Comparison of ENCODE assay signal across 9 mouse cellular contexts in genomic region chr9:110673107-110673752, GRCm38 (mm10). TPM values are rescaled to one million over a fixed set of nuclear protein-coding genes. Genes with fewer than 3 reads are reported as not detected.
A peak's percentile ranks its signal among the peaks of the same experiment; 100 is the strongest.
DNase-seq lines count a peak whose midpoint lies in the region; ATAC-seq and TF ChIP-seq lines count a peak whose summit lies in the region.
"Had no signal": no experiment of that assay in that cellular context is flagged by ENCODE, and none has a peak within 500 bp of the region (broad histone marks: within the 10 kb centered on the region; RNA-seq: fewer than 3 reads in every experiment).

No protein-coding gene starts in this region.

- no peak for TF ChIP-seq CTCF in E14TG2a.4 (conservative IDR thresholded peaks at IDR 0.05; ENCODE audit: low read length)

- H3K4me1 ChIP-seq in E14TG2a.4 (replicated peaks; ENCODE audit: low read depth, low read length), result peaks cover 72% of the 10 kb centered on the region
- peaks cover 48% of the 10 kb centered on the region for H3K4me1 ChIP-seq in brown adipose tissue, adult 24 weeks (ENCODE audit: control insufficient read depth, insufficient read depth, insufficient read length, low read length)
- H3K4me1 ChIP-seq in hindbrain, embryonic 13.5 days (replicated peaks), result peaks cover 29% of the 10 kb centered on the region

- H3K36me3 ChIP-seq in E14TG2a.4 (ENCODE audit: insufficient read depth, low read length), result peaks cover 27% of the 10 kb centered on the region
- no peaks in the 10 kb centered on the region for H3K36me3 ChIP-seq in hindbrain, embryonic 13.5 days

- peak; percentile 51 for DNase-seq in kidney, adult 9 months
- DNase-seq in kidney, postnatal 4 days, result no peak
- DNase-seq in thymus, postnatal 0 days (ENCODE audit: low spot score), result no peak
- no peak for DNase-seq in frontal cortex, postnatal 36 days (ENCODE audit: low spot score in 2 of 2)
- DNase-seq in retina, postnatal 1 day, result no peak
- DNase-seq: layer of hippocampus, postnatal 36 days had no signal

- WGBS in hindbrain, embryonic 13.5 days, result 51% methylated on average over 10 of the region's 10 CpGs

- no peaks in the 10 kb centered on the region for H3K9me3 ChIP-seq in E14TG2a.4 (ENCODE audit: low read length)
- no peaks in the 10 kb centered on the region for H3K9me3 ChIP-seq in hindbrain, embryonic 13.5 days

- peak overlapping the region; percentile 55 for H3K9ac ChIP-seq in hindbrain, embryonic 13.5 days

- peak overlapping the region; percentile 32; the same call in 1 of the 2 replicates for H3K4me3 ChIP-seq in E14TG2a.4 (replicated peaks; ENCODE audit: low read length)
- H3K4me3 ChIP-seq in brown adipose tissue, adult 24 weeks (ENCODE audit: insufficient read depth, low read depth, low read length), result peak overlapping the region; percentile 38
- H3K4me3 ChIP-seq in hindbrain, embryonic 13.5 days, result no peak overlapping the region

- 0 out of 2 replicates have a peak overlapping the region, but pooled peaks have one; percentile 1 for H3K4me2 ChIP-seq in hindbrain, embryonic 13.5 days

- 0 out of 2 replicates have a peak, but pooled peaks have one; percentile 24 for ATAC-seq in hindbrain, embryonic 13.5 days (ENCODE audit: low FRiP score)

- H3K27ac ChIP-seq in brown adipose tissue, adult 24 weeks (replicated peaks; ENCODE audit: low read depth, low read length), result peak overlapping the region; percentile 98
- H3K27ac ChIP-seq in hindbrain, embryonic 13.5 days, result peak overlapping the region; percentile 30; the same call in 1 of the 2 replicates

- no peaks in the 10 kb centered on the region for H3K27me3 ChIP-seq in E14TG2a.4 (ENCODE audit: insufficient read depth, low read length)
- H3K27me3 ChIP-seq in hindbrain, embryonic 13.5 days, result no peaks in the 10 kb centered on the region

RNA-seq across cellular contexts. Expression of gene Ccdc12, which starts 16.9 kb away (rescaled TPM):
- polyA plus RNA-seq in brown adipose tissue, adult 24 weeks (2012; ENCODE audit: insufficient read depth, insufficient read length, missing spikeins), result 44.7 and 46.2 TPM in 2 replicates
- polyA plus RNA-seq in hindbrain, embryonic 13.5 days (2015; fragmentation: Nextera tagmentation; extraction: Ambion mirVana), result 122 TPM in 2 replicates
- polyA plus RNA-seq in thymus, postnatal 0 days (2015; fragmentation: Nextera tagmentation; extraction: Ambion mirVana), result 210 and 226 TPM in 2 replicates

RNA-seq across cellular contexts. Expression of gene Nbeal2, which starts 19.3 kb away (rescaled TPM):
- 2.2 and 4.8 TPM in 2 replicates for polyA plus RNA-seq in brown adipose tissue, adult 24 weeks (2012; ENCODE audit: insufficient read depth, insufficient read length, missing spikeins)
- 2.4 TPM in 2 replicates for polyA plus RNA-seq in hindbrain, embryonic 13.5 days (2015; fragmentation: Nextera tagmentation; extraction: Ambion mirVana)
- polyA plus RNA-seq in thymus, postnatal 0 days (2015; fragmentation: Nextera tagmentation; extraction: Ambion mirVana), result 15.7 and 19.1 TPM in 2 replicates

RNA-seq across cellular contexts. Expression of gene Nradd, which starts 49.0 kb away (rescaled TPM):
- polyA plus RNA-seq in brown adipose tissue, adult 24 weeks (2012; ENCODE audit: insufficient read depth, insufficient read length, missing spikeins), result 1.7 and 3.0 TPM in 2 replicates
- polyA plus RNA-seq in hindbrain, embryonic 13.5 days (2015; fragmentation: Nextera tagmentation; extraction: Ambion mirVana), result 34.9 and 38.0 TPM in 2 replicates
- polyA plus RNA-seq in thymus, postnatal 0 days (2015; fragmentation: Nextera tagmentation; extraction: Ambion mirVana), result 4.3 and 5.3 TPM in 2 replicates
